Mouse (Mus musculus): Measurements from ENCODE around the gene Clta.

Gene Clta

DNA sequence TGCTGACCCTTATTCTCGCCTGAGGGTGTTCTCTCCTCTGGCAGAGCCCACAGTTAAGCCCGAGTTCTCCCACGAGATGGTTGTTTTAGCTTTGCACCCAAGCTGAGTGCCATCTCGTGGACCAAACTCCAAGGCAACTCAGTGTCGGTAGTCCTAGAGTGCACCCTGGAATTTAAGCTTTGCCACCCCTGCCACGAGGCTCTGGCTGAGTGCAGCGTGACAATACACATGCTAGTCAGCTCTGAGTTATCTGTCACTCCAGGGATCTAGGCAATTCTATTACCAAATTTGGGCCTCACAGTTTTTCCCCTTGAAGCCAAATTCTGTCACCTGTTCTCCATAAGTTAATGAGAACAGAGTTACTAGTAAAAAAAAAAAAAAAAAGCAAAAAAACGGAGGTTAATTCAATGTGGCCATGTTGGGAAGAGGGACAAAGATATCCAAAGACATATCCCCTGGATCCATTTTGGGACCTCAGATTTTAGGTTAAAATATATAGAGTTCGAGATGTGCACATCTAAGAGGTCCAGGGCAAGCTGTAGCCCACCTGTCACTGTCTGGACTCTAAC, 68.7 kb downstream of the Clta start:
- ATAC-seq (ENCODE audit: low TSS enrichment): peak; percentile 62; the same call in 1 of the 2 replicates

DNA sequence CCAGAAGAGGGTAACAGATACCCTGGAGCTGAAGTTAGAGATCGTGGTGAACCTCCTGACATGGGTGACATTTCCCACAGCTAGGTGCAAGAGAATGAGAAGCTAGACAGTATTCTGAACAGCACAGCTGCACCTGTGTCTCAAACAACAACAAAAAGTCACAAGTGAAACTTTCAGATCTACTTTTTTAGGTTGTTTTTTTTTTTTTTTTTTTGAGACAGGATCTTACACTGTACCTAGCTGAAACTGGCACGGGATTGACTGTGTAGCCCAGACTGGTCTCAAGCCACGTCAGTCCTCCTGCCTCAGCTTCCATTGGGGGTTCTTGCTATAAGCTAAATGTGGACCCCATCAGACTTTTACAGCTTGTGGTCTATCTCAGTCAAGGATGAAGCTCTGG, 69.5 kb downstream of the Clta start:
- ATAC-seq (ENCODE audit: low TSS enrichment): no peak

DNA sequence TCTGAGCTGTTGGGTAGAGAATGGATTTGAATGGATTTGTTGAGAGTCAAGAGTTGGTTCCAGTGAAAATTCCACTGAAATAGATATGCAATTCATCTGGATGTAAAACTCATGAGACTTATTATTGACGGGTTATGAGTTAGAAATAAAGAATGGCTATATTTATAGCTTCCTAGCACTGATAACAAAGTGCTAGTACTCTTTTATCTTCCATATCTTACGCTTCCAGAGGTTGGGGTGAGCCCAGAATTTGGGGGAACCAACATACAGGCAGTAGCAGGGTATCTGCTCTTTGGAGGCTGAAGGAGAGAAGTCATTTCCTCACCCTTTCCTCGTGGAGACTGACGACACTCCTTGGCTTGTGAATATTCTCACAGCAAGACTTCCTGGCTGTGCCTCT, 70.2 kb downstream of the Clta start:
- ATAC-seq (ENCODE audit: low TSS enrichment): no peak

DNA sequence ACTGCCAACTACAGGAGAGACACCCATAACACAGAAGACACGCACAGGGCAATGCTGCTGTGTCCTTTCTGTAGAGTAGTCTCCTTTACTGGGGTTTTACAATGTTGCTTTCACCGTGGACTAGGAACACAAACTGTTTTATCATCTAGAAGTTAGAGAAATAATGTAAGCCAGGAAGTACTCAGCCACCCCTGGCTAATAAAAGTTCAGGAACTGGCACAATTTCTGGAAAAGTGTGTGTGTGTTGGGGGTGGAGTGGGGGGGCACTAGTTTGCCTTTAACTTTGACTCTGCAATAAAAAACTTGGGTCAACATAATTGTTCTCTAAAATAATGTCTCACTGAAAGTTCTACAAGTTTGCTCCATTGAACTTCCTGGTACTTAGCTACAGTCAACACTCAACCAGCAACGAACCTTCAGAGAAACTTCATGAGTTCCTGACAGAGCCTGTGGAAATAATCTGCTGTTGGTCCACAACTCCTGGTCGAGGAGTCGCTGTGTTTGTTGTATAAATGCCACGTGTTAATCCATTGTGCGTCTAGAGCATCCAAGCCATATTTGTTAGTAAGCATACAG, 74.2 kb downstream of the Clta start:
- no peak for ATAC-seq (ENCODE audit: low TSS enrichment)
